Mouse (Mus musculus) cerebellum, adult 2 months (tissue): ENCODE measurements around the gene Immp2l.

Source experiments
- CTCF ChIP-seq: fragments of 200-500 bp; IDR thresholded peaks from 2 replicates; pipeline ENCODE4 v1.5.1; 2011; ENCODE audit warnings: low read depth, mild to moderate bottlenecking, control low read depth, low read length, moderate library complexity, borderline replicate concordance; ENCODE audit not compliant: insufficient read depth
- POLR2A ChIP-seq: fragments of 200-500 bp; IDR thresholded peaks from 2 replicates; pipeline ENCODE4 v1.6.1; 2011; ENCODE audit warnings: low read length, control low read depth, borderline replicate concordance; ENCODE audit not compliant: insufficient read depth

GRCm38 (mm10) chr12:41680141-41680540, 656.3 kb downstream of the Immp2l start:
- TF ChIP-seq CTCF, result no peak
- no peak for TF ChIP-seq POLR2A
